Comparison of ENCODE assay signal across 9 mouse cellular contexts in genomic region chr16:30981345-30981744, GRCm38 (mm10).
A peak's percentile ranks its signal among the peaks of the same experiment; 100 is the strongest.
DNase-seq lines count a peak whose midpoint lies in the region; ATAC-seq and TF ChIP-seq lines count a peak whose summit lies in the region.
"Had no signal": no experiment of that assay in that cellular context is flagged by ENCODE, and none has a peak within 500 bp of the region (broad histone marks: within the 10 kb centered on the region; RNA-seq: fewer than 3 reads in every experiment).

No protein-coding gene starts in this region.

- no peak overlapping the region for H3K4me3 ChIP-seq in kidney, embryonic 14.5 days (ENCODE audit: low read length)
- H3K4me3 ChIP-seq in lung, adult 2 months (replicated peaks; ENCODE audit: extremely low read depth, low read depth, low read length): no peak overlapping the region
- no peak overlapping the region for H3K4me3 ChIP-seq in hindbrain, embryonic 13.5 days
- H3K4me3 ChIP-seq: midbrain, embryonic 12.5 days had no signal

- WGBS in kidney, embryonic 14.5 days: 85% methylated on average over 10 of the region's 10 CpGs
- 37% methylated on average over 10 of the region's 10 CpGs for WGBS in lung, adult 2 months
- 87% methylated on average over 10 of the region's 10 CpGs for WGBS in hindbrain, embryonic 13.5 days

- no peak overlapping the region for H3K9ac ChIP-seq in kidney, embryonic 14.5 days (ENCODE audit: low read depth, low read length)
- no peak overlapping the region for H3K9ac ChIP-seq in hindbrain, embryonic 13.5 days
- H3K9ac ChIP-seq: midbrain, embryonic 12.5 days had no signal

- H3K4me1 ChIP-seq in kidney, embryonic 14.5 days (ENCODE audit: control insufficient read depth, insufficient read depth, low read length): peaks cover 26% of the 10 kb centered on the region; the same call in 1 of the 2 replicates
- H3K4me1 ChIP-seq in lung, adult 2 months (ENCODE audit: control insufficient read depth, insufficient read depth, low read length): no peaks in the 10 kb centered on the region
- H3K4me1 ChIP-seq in hindbrain, embryonic 13.5 days (replicated peaks): peaks cover 41% of the 10 kb centered on the region

- no peak overlapping the region for H3K4me2 ChIP-seq in kidney, embryonic 14.5 days (replicated peaks; ENCODE audit: low read depth, low read length)
- H3K4me2 ChIP-seq in hindbrain, embryonic 13.5 days: no peak overlapping the region
- H3K4me2 ChIP-seq: midbrain, embryonic 12.5 days had no signal

- TF ChIP-seq POLR2A in lung, adult 2 months (IDR thresholded peaks at IDR 0.05; ENCODE audit: borderline replicate concordance, extremely low read depth, low read depth, low read length): no peak

- no peaks in the 10 kb centered on the region for H3K27me3 ChIP-seq in kidney, embryonic 14.5 days (ENCODE audit: control insufficient read depth, insufficient read depth, low read length)
- no peaks in the 10 kb centered on the region for H3K27me3 ChIP-seq in hindbrain, embryonic 13.5 days

- TF ChIP-seq CTCF in lung, adult 2 months (IDR thresholded peaks at IDR 0.05; ENCODE audit: insufficient read depth, low read length): no peak

- no peak for ATAC-seq in kidney, embryonic 14.5 days (ENCODE audit: low FRiP score, low TSS enrichment)
- no peak for ATAC-seq in hindbrain, embryonic 13.5 days (ENCODE audit: low FRiP score)

- DNase-seq in kidney, adult 8-10 months: peak; percentile 52 to 56
- DNase-seq in adipocyte (ENCODE audit: low spot score): peak; percentile 97
- DNase-seq in gastrocnemius, adult 18-20 months (ENCODE audit: low spot score): peak; percentile 92
- peak; percentile 60 for DNase-seq in lung, adult 2 months
- DNase-seq in spleen, postnatal 14 days (ENCODE audit: low spot score in 2 of 2): no peak
- DNase-seq in natural killer cell, adult 2 months (ENCODE audit: low spot score in 2 of 2): no peak

- H3K36me3 ChIP-seq in kidney, embryonic 14.5 days (ENCODE audit: control insufficient read depth, insufficient read depth, low read length): no peaks in the 10 kb centered on the region
- no peaks in the 10 kb centered on the region for H3K36me3 ChIP-seq in hindbrain, embryonic 13.5 days
- H3K36me3 ChIP-seq: midbrain, embryonic 12.5 days had no signal

- H3K9me3 ChIP-seq in kidney, embryonic 14.5 days (ENCODE audit: control insufficient read depth, low read length): no peaks in the 10 kb centered on the region
- H3K9me3 ChIP-seq in hindbrain, embryonic 13.5 days: no peaks in the 10 kb centered on the region
- H3K9me3 ChIP-seq: midbrain, embryonic 12.5 days had no signal

- no peak overlapping the region for H3K27ac ChIP-seq in kidney, embryonic 14.5 days (ENCODE audit: low read depth, low read length)
- H3K27ac ChIP-seq in hindbrain, embryonic 13.5 days: no peak overlapping the region
- H3K27ac ChIP-seq: midbrain, embryonic 12.5 days had no signal

Comparison
In these comparisons a context has a peak if more than half of its experiments do, and no peak if none do; other contexts are left out.
1. DNase-seq: peak in kidney, adult 8-10 months (2 of 2), adipocyte (single experiment), gastrocnemius, adult 18-20 months (single experiment) and lung, adult 2 months (single experiment); none in spleen, postnatal 14 days (0 of 2) and natural killer cell, adult 2 months (0 of 2).